Mouse (Mus musculus) T-helper 1 cell (primary cell): ENCODE measurements around the gene Rbx1.
"Not testable (repeated sequence)": the region's sequence is repeated elsewhere in the genome, so short reads cannot be mapped to it uniquely, and the experiment has no call there.

ENCODE experiments used
- in situ Hi-C: fragments of 300-600 bp; cut with MboI, MseI; formaldehyde crosslinking; loops from one replicate; pipeline ENCODE4 v1.15.1; 2025; ENCODE audit warnings: high pct_unique_total_duplicates

Rbx1 gene

GRCm38 (mm10) chr15:81465901-81466737 is at the start of gene Rbx1:
TSS of gene Rbx1 (plus strand) at chr15:81466296.
- in situ Hi-C loops: no loop called here

- in situ Hi-C loops: loop anchor here (25.0 kb wide), 1 partner anchor 1180 kb away; the partner anchor contains the start of genes AC140267.1 and Mief1
Observed at GRCm38 (mm10) chr15:81416763-81417310, 49.3 kb upstream of the Rbx1 start.

- in situ Hi-C loops: loop anchor here (25.0 kb wide), 1 partner anchor 1181 kb away; the partner anchor contains the start of genes AC140267.1 and Mief1
Observed at GRCm38 (mm10) chr15:81418065-81418464, 48.0 kb upstream of the Rbx1 start.

GRCm38 (mm10) chr15:81421454-81421853 is 44.6 kb upstream of the Rbx1 start:
- in situ Hi-C loops: loop anchor here (25.0 kb wide), 1 partner anchor 1184 kb away; the partner anchor contains the start of genes AC140267.1 and Mief1

- in situ Hi-C loops: loop anchor here (25.0 kb wide), 1 partner anchor 1185 kb away; the partner anchor contains the start of genes AC140267.1 and Mief1
Observed at GRCm38 (mm10) chr15:81422156-81422681, 43.9 kb upstream of the Rbx1 start.

- in situ Hi-C loops: no loop called here
Observed at GRCm38 (mm10) chr15:81425311-81425710, 40.8 kb upstream of the Rbx1 start.

- in situ Hi-C loops: no loop called here
Observed at GRCm38 (mm10) chr15:81427947-81428346, 38.1 kb upstream of the Rbx1 start.

- in situ Hi-C loops: no loop called here
Observed at GRCm38 (mm10) chr15:81431195-81431594, 34.9 kb upstream of the Rbx1 start.

GRCm38 (mm10) chr15:81438345-81438744 is 27.8 kb upstream of the Rbx1 start:
- in situ Hi-C loops: no loop called here

GRCm38 (mm10) chr15:81439236-81439635 is 26.9 kb upstream of the Rbx1 start:
- in situ Hi-C loops: no loop called here

GRCm38 (mm10) chr15:81448463-81448862 is 17.6 kb upstream of the Rbx1 start:
- in situ Hi-C loops: loop anchor here (5.0 kb wide), 1 partner anchor 49 kb away; no protein-coding TSS in a partner anchor

GRCm38 (mm10) chr15:81461523-81461922 is 4.6 kb upstream of the Rbx1 start:
- in situ Hi-C loops: loop anchor here (5.0 kb wide), 1 partner anchor 121 kb away; no protein-coding TSS in a partner anchor

- in situ Hi-C loops: no loop called here
Observed at GRCm38 (mm10) chr15:81465016-81465660, 958 bp upstream of the Rbx1 start.

GRCm38 (mm10) chr15:81466738-81467113 is 630 bp downstream of the Rbx1 start:
- in situ Hi-C loops: no loop called here

GRCm38 (mm10) chr15:81470735-81471134 is 4.6 kb downstream of the Rbx1 start:
- in situ Hi-C loops: no loop called here

GRCm38 (mm10) chr15:81472256-81472655 is 6.2 kb downstream of the Rbx1 start:
- in situ Hi-C loops: no loop called here

- in situ Hi-C loops: no loop called here
Observed at GRCm38 (mm10) chr15:81475654-81476053, 9.6 kb downstream of the Rbx1 start.

GRCm38 (mm10) chr15:81476597-81476996 is 10.5 kb downstream of the Rbx1 start:
- in situ Hi-C loops: no loop called here

- in situ Hi-C loops: no loop called here
Observed at GRCm38 (mm10) chr15:81479446-81480213, 13.5 kb downstream of the Rbx1 start.

- in situ Hi-C loops: not testable (repeated sequence)
Observed at GRCm38 (mm10) chr15:81480284-81480683, 14.2 kb downstream of the Rbx1 start.

- in situ Hi-C loops: no loop called here
Observed at GRCm38 (mm10) chr15:81480977-81481379, 14.9 kb downstream of the Rbx1 start.
